Mouse (Mus musculus) CH12.LX (cell line): ENCODE measurements around the gene Pfkp.

Source experiments
- IRF4 ChIP-seq: IDR thresholded peaks from 2 replicates; pipeline ENCODE4 v1.6.1; 2014; ENCODE audit warnings: low read depth, mild to moderate bottlenecking, inconsistent platforms, low read length, improper control_type of control experiment
- NELFE ChIP-seq: IDR thresholded peaks from 2 replicates; pipeline ENCODE4 v1.6.1; 2011; ENCODE audit warnings: low read depth, low read length, improper control_type of control experiment
- RAD21 ChIP-seq: IDR thresholded peaks from 2 replicates; pipeline ENCODE4 v1.6.1; 2011; ENCODE audit warnings: low read depth, mild to moderate bottlenecking, low read length, improper control_type of control experiment, moderate library complexity
- ZKSCAN1 ChIP-seq: IDR thresholded peaks from 2 replicates; pipeline ENCODE4 v1.6.1; 2012; ENCODE audit warnings: low read depth, inconsistent platforms, low read length, improper control_type of control experiment, borderline replicate concordance

- TF ChIP-seq RAD21 = no peak
- no peak for TF ChIP-seq IRF4
- TF ChIP-seq ZKSCAN1 = no peak
- no peak for TF ChIP-seq NELFE
Observed at GRCm38 (mm10) chr13:6557771-6558170, 90.8 kb downstream of the Pfkp start.
